Mouse (Mus musculus): ENCODE results near the gene Nme4. TPM values are rescaled to one million over a fixed set of nuclear protein-coding genes. Genes with fewer than 3 reads are reported as not detected.

Gene Nme4
- polyA plus RNA-seq, 1 experiment: 155 TPM

DNA sequence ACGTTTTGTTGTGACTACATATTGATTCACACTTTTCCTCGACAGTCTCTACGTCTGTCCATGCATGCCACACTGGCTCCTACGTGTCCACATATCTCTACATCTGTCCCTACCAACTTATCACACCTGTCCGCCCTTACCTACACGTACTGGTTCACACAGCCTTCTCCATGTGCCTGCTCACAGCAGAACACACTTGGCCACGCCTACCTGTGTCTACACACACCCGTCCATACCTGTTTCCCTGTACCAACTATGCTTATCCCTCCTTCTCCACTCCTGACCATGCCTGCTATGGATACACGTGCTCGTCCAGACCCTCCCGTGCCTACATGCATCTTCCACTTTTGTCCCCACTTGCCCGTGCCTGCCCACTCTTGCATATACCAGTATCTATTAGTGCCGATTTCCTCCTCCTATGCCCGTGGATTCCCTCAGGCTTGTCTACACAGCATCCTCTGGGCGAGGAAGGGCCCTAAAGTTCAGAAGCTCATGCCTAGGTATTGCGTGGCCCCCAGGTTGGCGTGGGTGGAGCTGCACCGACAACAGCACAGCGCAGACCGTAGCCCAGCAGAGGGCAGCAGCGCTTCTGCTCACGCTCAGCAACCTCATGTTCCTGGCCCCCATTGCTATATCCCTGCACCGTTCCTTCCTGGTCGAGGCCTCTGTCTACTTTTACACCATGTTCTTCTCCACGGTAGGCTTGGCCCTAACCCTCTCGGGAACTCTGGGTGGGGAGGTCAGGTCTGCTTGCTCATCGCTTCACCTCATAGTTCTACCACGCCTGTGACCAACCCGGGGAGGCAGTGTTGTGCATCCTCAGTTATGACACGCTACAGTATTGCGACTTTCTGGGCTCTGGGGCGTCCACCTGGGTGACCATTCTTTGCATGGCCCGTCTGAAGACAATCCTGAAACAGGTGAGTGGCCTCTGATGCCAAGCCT, 24.6 kb upstream of the Nme4 start:
- TF ChIP-seq GATA1 (IDR thresholded peaks at IDR 0.05; ENCODE audit: low read length): no peak

DNA sequence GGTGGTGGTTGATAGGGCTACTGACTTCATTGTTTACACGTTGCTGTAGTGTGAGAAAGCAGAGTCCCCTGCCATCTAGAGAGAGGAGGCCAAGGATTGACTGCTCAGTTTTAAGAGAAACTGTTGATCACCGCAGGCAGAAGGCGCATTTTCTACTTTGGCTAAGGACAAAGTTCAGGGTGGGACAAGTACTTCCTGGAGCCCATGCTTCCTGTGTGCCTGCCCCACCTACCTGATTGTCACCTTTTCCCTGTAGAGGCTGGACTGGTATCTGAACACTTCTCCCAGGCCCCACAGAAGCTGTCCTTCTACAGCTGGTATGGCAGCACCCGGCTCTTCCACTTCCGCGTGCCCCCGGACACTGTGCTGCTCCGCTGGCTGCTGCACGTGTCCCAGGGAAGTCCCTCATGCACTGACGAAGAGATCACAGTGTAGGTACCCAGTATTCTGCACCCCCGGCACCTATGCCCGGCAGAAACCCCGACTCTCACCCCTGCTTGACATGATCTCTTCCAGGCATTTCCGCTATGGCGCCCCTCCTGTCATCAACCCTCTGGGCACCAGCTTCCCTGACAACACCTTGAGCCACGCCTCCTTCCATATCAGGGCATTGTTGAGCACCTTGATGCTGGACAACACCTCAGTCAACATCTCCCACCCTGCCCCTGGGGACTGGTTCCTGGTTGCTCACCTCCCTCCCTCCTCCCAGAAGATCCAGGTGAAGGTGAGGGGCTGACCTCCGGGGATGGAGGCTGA, 21.3 kb upstream of the Nme4 start:
- TF ChIP-seq GATA1 (IDR thresholded peaks at IDR 0.05; ENCODE audit: low read length): no peak

DNA sequence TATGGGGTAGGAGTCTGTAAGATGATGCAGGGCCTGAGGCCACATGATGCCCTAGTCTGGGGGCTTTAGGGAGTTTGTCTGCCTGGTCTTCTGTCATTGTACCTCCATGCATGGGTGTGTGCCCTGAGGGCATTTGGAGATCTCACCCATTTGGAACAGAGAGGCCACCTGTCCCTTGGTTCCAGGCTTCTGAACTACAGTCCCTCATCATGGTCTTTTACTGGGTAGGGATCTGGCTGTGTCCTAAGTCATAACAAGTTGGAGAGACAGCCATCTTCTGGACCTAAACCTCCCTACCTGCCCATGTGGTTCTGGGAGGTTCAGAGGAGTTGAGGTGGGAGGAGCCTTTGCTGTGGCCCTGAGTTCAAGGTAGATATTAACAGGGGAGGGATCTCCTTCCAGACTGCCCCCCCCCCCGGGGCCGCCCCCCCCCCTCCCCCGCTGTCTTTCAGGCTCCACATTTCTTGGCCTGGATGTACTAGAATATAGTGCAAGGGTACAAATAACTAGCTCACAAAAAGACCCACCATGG, 20.6 kb upstream of the Nme4 start:
- TF ChIP-seq GATA1 (IDR thresholded peaks at IDR 0.05; ENCODE audit: low read length): no peak

DNA sequence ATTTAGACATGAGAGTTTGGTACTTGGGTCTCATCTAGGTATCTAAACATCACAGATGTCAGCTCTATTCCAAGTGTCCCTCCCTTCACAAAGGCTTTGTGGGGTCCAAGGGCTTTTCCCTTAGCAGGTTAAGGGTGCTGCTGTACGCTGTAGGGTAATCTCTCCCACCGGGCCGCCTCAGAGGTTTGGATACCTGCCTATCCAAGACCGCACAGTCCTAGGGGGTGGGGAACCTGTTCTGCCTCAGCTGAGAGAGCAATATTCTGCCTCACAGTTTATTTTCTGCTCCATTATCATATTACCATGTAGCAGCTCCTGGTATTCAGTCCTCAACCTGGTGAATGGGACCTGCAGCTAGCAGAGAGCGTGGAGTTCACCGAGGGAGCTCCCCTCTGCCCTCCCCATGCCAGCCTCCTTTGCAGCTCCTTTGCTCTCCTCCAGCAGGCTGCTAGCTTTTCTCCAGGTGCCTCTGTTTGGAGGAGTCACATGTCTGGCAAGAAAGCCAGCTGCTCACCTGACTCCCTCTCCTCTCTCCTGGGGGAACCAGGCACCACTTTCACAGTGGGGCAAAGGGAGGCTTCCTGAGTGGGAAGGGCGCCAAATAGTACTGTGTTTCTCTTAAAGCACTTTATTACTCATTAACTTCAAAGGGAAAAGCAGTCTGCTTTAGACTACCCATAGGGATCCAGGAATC, 19.9 kb upstream of the Nme4 start:
- no peak for TF ChIP-seq GATA1 (IDR thresholded peaks at IDR 0.05; ENCODE audit: low read length)

DNA sequence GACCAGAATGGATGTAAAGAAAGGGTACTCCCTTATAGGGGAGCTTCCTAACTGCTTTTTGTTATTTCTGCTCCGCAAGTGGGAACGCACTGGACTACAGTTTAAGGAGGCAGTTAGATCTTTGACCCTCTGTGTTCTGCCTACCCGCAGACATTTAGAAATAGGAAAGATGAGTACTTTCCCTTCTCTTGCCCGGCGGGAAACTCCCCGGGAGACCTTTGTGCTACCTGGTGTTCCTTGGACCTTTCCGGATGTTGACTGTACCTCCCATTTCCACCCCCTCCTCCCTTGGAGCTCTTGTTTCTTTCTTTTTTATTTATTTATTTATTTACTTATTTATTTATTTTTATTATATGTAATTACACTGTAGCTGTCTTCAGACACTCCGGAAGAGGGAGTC, 18.7 kb upstream of the Nme4 start:
- no peak for TF ChIP-seq GATA1 (IDR thresholded peaks at IDR 0.05; ENCODE audit: low read length)

DNA sequence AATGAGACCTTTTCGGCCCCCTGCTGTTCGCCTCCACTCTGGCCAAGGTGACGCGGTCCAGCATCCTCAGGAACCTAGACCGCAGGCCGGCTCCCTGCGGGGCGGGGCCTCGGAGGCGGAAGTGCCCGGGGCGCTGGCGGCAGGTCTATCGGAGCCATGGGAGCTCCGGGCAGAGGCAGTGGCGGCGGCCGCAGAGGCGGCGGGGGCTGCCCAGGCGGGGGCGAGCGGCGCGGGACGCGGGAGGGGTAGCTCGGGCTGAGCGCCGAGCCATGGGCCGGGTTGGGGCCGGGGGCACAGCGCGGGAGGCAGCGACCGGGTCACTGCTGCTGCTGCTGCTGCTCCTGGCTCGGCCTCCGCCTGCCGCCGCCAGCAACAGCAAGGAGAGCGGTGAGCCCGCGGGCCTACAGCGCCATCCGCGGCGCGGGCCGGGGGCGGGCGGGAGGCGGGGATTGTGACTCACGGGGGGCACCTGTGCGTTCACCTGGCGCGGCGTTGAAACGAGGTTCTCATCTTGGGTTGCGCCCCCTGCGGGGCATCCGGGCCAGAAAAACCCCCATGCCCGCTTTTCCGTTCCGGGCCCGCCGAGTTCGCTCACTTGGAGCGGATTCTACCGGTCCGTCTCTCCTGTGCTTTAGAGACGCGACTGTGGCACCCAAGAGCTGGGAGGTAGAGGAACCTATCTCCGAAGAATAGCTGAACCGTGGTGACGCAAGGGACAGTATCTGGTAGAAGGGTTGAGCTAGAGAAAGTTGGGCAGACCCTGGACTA, 18.0 kb upstream of the Nme4 start, which contains the start of gene Tmem8:
Tmem8 (plus strand) TSS at position 119 of the 768 bp plus-strand sequence.
- TF ChIP-seq GATA1 (IDR thresholded peaks at IDR 0.05; ENCODE audit: low read length): no peak

DNA sequence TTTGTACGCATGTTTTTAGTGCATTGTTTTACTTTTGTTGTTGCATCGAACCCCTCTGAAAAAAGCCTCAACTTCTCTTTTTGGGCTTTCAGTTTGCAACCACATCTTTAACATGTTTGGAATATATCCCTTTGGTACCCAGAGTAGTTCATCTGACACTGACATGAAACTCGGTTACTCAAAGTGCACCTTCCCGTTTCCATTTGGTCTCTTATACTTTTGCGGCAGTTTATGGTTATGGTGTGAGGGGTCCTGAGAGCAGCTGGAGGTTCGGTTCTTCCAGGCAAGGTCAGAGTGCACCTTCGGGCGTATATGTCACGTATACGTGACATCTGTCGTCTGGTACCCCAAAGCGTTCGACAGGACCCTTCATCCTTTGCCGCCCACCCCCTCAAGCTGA, 17.3 kb upstream of the Nme4 start:
- TF ChIP-seq GATA1 (IDR thresholded peaks at IDR 0.05; ENCODE audit: low read length): no peak

DNA sequence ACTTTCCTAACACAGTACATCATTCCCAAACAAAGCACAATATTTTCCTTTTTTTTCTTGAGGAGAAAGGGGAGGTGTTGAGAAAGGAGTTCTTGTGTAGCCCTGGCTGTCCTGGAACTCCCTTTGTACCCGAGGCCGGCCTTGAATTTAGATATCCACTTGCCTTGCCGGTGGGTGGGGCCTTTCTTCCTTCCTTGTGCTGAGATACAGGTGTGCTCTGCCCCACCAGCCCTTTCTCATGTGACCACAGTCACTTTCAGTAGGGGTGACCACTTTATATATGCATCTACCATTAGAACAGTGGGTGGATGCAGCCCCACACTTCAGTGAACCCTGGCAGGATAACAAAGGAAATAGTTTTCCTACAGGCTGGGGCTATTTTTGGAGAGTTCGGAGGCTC, 16.3 kb upstream of the Nme4 start:
- TF ChIP-seq GATA1 (IDR thresholded peaks at IDR 0.05; ENCODE audit: low read length): no peak

DNA sequence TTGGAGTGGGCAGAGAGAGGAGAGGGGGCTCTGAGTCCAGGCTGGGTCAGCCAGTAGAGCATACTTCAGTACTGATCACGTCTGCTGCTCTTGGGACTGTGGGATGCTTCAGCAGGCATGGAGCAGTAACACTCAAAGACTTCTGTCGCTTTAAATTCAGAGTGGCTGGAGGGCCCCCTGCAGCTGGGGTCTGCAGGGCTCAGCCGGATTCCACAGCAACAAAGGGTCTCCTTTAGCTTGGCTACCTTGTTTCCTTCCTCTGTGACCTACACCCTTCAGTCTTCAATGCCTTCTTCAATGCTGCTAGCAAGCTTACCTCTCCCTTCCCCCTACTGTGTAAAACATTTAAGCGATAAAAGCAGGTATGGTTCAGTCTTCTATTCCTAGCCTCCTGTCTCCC, 15.6 kb upstream of the Nme4 start:
- TF ChIP-seq GATA1 (IDR thresholded peaks at IDR 0.05; ENCODE audit: low read length): no peak

DNA sequence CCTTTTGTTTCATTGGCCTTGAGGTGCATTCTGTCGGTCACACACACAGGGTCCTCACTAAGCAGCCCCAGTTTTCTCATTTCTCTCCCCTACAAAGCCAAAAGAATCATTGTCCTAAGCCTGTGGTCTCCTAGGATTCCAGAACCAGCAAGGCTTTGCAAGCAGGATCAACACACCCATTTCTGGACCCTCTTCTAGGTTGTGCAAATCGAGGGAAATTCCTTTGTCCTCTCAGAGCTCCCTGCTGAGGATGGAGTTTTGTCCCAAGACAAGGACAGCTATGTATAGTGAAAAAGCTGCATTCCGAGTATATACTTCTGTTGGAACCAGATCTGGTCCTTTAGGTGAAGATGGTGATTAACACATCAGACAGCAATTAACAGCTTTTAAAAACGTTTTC, 14.8 kb upstream of the Nme4 start:
- no peak for TF ChIP-seq GATA1 (IDR thresholded peaks at IDR 0.05; ENCODE audit: low read length)

DNA sequence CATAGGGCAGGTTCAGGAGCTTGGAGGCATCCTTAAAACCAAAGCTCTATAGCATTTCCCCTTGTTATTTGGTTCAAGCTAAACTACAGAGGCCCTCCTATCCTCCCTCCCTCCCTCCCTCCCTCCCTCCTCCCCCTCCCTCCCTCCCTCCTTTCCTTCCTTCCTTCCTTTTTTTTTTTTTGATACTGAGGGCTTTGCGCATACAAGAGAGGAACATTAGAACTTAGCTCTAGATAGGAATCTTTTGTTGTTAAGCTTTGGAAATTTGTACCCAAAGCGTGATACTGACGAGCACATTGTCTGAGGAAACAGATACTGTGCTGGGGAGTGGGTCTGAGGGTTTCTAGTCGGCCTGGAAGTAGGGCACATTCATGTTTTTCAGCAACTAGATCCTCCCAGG, 10.2 kb upstream of the Nme4 start:
- no peak for TF ChIP-seq GATA1 (IDR thresholded peaks at IDR 0.05; ENCODE audit: low read length)

DNA sequence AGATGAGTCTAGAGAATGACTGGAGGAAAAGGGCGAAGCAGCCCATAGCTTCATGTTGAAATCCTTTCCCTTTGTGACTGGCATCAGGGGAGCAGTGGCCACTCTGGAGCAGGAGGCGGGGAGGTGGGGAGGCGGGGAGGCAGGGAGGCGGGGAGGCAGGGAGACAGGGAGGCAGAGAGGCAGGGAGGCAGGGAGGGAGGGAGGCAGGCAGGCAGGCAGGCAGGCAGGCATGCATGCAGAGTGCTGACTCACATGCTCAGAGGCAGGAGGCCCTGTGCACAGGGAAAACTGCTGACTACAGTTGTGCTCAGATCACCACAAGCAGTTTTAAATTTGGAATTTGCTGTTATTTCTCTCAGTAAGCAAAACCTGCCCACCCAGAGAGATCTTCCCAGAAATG, 6.1 kb upstream of the Nme4 start:
- TF ChIP-seq GATA1 (IDR thresholded peaks at IDR 0.05; ENCODE audit: low read length): no peak

DNA sequence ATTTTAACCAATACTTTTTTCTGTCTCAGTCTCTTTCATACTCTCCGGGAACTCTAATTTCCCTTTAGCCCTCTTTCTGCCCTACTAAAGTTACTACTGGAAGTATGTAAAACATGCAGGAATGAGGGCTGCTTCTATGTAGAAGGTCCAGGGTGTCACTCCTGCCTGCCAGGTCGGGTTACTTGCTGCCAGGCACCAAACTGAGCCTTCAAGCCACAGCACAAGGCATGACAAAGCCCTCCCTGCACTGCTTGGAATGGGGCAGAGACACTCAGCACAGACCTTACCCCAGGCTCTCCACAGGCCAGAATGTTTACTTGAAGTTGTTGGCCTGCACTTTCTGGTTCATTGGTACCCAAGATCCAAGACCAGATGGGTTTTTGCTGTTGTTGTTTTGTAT, 4.8 kb upstream of the Nme4 start:
- no peak for TF ChIP-seq GATA1 (IDR thresholded peaks at IDR 0.05; ENCODE audit: low read length)

DNA sequence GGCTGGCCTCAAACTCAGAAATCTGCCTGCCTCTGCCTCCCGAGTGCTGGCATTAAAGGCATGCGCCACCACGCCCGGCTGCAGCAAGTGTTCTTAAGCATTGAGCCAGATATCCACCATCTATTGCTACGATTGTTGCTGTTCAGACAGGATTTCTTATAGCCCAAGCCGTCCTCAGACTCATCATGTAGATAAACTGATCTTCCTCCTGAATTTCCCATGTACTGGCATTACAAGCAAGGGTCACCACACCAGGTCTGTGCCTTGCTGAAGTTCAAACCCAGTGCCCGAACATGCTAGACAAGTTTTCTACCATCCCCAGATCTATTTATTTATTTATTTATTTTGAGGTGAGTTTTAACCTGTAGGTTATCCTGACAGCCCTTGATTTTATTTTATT, 3.1 kb upstream of the Nme4 start:
- TF ChIP-seq GATA1 (IDR thresholded peaks at IDR 0.05; ENCODE audit: low read length): no peak

DNA sequence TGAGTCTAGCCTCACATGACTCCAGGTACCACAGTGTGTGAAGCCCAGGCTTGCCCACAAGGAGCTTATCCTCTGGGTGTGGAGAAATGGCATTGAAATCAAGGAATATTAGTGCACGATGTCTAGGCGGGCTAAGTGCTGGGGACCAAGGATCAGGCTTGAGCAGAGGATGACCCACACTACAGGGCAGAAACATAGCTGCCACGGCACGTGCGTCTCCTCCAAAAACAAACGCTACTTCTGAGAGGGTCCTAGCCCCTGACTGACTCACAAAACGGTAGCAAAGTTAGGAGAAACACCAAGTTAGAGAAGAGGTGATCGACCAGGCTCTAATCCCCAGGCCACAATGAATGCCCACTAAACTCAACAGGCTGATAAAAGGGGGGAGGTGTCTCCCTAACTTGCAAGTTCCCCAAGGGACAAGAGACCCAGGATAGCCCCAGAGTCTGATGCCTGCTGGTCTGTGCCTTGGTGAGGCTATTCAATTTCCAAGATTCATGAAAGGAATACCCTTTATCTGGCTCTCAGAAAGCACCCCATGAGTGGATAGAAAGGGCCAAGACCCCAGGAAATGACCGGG, 781 bp downstream of the Nme4 start:
- no peak for TF ChIP-seq GATA1 (IDR thresholded peaks at IDR 0.05; ENCODE audit: low read length)

Measured in G1E-ER4 (cell line).